Mouse (Mus musculus) activated CD4-positive, CD25-positive, alpha-beta regulatory T cell, adult 4 months (primary cell): Measurements from ENCODE around the gene Cacna2d3. TPM values are rescaled to one million over a fixed set of nuclear protein-coding genes. Genes with fewer than 3 reads are reported as not detected.

ENCODE experiments used
- ATAC-seq: one replicate; pipeline ENCODE4 v1.8.0; 2017
- polyA plus RNA-seq, 2 experiments: library from polyadenylated mRNA; unstranded; fragments of 100-300 nt; shearing (Covaris generic); gene quantifications; one replicate each; pipeline ENCODE4 v1.2.1; 2017

The Cacna2d3 gene
- polyA plus RNA-seq, 2 experiments from 2014 or later: not detected

DNA sequence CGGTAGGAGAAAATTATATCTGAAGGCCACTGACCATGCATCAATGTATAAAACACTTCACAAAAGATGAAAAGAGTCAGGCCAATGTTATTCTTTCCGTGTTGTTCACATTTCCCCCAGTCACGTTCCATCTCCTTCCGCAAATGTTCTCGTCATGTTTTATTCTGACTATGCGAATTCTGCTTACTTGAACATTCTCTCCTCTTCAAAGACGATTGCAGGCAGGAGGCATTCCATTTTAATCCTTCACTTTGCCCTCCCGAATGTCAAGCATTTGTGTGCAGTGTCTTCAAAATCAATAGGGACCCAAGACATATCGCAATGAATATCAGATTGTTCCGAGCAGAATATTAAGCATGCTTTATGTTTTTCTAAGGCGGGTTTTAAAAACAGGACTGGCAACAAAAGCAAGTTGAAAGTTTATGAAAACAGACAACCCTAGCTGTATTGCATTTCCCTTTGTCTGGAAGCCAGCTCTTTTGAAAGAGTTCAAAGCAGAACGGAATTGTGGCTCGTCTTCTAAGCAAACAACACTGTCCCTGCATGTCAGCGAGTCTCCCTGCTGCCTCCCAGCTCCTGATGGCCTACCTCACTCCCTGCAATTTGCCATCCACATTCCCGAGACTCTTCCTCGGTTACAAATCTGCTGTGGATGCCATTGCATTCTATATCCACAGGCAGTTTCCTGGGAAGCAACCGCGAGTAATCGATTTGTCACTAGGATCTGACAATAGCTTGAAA is 492.5 kb downstream of the Cacna2d3 start:
- ATAC-seq: no peak

DNA sequence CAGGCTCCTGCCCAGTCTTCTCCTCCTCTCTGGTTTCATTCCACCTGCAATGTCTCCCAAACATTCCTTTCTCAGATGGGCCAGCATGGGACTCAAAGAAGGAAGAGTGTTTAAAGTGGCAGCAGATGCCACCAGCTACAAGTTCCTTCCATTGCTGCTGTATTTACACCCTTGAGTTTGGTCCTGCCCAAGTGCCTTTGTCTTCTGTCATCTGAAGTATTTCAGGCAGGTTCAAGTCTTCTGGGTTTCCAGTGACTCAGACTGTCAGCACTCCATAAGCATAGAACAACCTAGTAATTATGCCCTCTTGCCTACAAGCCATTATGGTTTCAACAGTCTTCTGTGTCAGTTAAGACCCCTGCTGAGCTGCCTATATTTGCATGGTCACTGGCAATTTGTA is 493.2 kb downstream of the Cacna2d3 start:
- ATAC-seq: no peak

DNA sequence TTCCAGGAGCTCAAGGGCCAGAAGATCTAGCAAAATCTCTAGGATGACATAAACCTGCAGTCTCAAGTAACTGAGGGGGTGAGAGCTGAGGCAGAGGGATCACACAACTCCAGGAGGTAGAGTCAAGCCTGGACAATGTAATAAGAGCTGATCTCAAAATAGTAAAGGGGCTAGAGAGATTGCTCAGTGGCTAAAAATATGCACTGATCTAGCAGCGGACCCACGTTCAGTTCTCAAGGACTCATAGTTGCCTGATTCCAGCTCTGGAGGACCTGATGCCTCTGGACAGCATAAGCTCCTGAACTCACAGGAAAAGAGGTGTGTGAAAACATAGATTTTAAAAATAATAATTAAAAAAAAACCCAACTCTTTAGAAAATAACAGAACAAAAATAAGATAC is 493.7 kb downstream of the Cacna2d3 start:
- no peak for ATAC-seq

DNA sequence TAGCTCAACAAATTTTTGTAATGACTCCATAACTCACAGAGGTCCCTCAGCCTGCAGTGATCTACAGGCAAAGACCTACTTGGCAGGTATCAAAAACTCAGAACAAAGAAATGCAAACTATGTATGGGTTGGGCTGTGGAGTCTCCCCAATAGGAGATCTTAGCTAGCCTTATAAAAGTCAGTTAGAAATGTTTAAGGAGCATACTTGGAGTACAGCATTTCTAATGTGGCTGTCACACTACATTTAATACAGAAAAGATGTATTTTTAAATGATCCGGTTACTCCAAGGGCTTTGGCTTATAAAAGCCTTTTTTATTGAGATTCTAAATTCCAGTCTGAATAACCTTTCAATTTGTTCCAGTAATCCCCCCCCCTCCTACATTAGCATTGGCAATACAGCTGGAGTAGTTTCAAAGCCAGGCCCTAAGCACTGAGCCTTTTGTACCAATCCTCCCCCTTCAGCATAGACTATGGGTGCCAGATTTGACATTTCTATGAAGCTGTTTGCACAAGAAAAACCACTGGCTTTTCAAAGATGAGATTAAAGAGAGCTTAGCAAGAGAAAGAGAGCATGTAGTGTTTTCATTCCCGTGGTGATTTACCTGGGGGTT is 495.8 kb downstream of the Cacna2d3 start:
- ATAC-seq: no peak

DNA sequence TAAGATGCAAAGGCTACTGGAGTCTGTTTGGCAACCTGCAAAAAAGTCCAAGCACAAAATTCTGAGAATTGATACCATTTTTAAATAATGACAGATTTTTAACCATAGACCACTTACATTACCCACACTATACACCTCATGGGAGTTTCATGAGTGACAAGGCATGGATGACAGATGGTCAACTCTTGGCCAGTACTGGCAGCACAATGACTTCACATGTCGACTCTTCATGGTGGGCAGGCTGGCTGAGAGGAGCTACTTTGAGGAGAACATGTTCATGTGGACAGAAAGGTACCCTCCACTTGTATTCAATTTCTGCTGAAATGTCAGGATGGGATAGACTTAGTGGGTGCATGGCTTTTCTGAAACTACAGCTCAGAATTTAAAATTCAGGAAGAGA is 498.7 kb downstream of the Cacna2d3 start:
- ATAC-seq: no peak

DNA sequence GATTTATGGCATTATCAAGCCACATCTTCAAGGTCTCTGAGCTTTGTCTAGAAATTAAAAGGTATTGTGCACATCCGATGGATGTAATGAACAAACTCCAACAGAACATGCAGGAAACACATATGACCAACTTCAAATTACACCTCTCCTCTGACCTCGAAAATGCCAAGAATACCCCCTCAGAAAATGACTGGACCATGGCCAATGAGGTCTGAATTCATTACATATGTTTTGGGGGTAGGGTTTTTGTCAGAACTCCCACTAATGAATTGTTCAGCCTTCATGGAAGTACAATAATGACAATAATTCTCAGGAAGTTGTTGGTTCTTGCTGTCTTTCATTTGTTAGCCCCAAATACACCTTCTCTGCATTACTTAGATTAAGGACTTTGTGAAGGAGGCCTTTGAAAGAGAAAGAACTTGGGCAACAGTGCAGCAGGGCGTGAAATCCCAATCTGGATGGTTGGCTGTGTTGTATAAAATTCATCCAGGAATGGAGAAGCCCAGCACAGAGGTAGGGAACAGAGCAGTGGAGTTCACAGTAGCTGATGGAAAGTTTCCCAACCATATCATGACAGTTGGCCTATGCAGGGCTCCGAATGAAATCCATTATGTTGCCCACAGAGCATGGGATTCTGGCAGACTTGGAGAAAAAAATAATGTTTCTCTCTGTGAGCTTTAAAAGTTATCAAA is 499.3 kb downstream of the Cacna2d3 start:
- no peak for ATAC-seq

DNA sequence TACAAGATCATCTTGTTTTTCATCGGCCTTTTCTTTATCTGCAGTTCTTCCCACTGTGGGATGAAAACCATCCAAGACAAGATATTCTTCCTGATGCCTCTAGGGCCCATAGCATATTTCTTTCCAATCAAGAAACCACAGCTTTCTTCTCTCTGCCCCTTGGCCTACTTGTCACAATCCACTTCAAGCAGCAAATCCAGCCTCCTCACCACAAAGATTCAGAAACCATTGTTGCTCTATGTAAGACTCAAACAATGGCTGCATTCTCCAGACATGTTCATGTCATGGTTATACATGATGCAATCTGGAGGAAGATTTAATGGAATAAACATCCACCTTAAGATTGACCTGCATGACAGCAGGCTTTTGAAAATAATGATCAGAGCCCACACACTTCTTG is 505.6 kb downstream of the Cacna2d3 start:
- no peak for ATAC-seq

DNA sequence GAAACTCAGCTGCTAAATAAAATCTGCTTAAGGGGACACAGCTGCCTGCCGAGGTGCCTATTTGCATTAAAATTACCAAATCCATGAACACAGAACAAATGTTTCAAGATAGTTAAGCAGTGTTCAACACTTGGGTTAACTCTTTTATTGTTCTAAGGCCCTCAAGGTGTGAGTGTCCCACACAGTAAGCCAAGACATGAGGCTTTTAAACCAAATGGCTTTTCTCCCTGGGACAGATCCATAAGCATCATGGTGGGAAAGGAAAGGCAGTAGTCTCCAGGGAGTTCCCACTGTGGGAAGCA is 516.7 kb downstream of the Cacna2d3 start:
- no peak for ATAC-seq

DNA sequence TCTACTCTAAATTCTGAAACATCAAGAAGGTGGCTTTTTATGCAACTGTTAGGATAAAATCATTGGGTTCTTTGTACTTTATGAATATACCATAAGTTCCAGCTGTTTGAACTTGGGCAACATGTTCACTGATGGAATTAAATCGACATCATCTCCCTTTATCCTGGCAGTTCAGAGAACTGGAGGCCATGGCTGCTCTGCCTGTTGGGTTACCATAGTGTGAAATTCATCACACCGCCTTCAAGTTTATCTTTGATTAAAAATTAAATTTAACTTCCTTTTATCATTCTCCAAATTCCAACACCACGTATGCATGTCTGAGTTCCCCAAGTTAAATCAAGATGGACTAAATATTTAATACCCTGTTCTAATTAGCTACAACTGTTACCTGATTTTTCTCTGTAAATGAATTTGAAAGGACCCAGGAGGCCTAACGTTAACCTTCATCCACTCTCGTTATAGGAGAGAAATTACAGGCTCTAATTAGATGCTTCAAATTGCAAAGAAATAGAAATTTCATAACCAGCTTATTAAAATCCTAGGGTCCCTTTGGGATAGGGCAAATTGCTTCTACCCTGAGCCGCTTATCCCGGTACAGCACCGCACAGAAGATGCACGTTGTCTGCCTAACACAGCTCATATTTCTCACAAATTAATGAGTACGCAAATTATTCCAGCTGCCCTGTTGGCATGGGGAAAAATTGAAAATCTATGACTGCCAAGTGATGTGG is 517.3 kb downstream of the Cacna2d3 start:
- no peak for ATAC-seq

DNA sequence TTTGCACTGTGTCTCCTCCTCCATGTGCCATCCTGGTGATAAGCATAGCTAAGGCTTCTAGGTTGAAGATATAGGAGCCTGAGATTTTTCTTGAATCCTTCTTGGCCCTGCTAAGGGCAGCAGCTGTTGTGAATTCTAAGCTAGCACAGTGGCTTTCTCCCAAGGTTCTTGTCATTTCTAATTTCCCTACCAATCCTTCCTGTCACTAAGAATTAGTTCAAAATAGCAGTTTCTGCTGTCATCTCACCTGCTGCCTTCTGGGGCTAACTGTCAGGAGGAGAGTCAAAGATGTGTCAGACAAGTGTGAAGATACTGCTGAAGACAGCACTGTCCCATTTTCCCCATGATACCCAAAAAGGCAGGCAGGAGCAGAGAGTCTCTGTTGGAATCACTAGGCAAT is 525.5 kb downstream of the Cacna2d3 start:
- no peak for ATAC-seq

DNA sequence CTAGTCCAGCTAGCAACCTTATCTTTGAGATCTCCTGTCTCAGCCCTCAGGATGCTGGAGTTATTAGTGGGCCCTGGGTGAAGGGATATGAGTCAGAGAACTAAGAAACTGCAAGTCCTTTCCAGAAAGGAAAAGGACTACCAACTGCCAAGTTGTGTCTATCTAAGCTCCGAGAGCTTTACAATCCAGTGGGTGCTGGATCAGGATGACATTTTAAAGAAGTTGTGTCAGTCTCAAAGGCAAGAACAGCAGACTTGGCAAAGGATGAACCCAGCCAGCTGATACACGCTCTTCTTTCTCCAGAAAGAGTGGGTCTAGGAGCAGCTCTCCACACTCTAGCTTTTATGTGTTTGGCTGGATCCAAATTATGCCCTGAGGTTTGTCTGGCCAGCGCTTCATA is 530.2 kb downstream of the Cacna2d3 start:
- no peak for ATAC-seq

DNA sequence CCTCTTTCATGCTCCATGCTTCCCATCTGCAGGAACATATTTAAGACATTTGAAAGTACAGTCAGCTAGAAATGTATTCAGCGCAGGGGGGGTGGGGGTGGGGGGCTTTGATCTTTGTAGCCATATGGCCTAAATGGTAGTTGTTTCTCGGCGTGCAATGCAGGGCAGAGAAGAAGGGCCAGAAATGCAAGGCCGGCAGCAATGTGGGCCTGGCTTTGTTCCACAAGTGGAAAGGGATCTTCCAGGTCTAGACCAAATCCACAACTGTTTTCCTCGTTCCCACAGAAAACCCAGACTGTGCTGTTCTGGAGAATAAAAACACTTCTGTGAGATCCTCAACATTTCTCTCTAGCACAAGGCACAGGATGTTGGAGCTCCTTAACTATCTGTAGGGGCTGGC is 537.9 kb downstream of the Cacna2d3 start:
- ATAC-seq: no peak

DNA sequence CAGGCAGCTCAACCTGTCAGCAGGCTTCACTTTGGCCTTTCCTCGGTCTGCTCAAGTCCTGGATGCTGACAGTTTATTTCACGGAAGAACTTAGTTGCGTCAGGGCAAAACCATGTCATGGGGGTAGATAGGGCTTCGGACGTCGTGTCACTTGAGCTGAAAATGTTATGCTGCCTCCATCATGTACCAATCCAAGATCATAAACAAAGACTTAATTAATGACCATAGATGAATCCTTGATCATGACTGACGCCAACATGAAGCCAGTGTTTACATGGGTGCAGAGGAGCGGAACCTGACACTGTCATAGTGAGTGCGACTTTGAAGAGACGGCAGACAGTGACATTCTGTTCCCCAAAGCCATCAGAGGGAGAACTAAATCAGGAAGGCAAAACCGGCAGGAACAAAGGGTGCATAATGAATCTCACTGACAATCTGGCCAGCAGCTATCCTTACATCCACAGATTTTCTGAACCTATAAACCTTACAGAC is 542.2 kb downstream of the Cacna2d3 start:
- no peak for ATAC-seq

DNA sequence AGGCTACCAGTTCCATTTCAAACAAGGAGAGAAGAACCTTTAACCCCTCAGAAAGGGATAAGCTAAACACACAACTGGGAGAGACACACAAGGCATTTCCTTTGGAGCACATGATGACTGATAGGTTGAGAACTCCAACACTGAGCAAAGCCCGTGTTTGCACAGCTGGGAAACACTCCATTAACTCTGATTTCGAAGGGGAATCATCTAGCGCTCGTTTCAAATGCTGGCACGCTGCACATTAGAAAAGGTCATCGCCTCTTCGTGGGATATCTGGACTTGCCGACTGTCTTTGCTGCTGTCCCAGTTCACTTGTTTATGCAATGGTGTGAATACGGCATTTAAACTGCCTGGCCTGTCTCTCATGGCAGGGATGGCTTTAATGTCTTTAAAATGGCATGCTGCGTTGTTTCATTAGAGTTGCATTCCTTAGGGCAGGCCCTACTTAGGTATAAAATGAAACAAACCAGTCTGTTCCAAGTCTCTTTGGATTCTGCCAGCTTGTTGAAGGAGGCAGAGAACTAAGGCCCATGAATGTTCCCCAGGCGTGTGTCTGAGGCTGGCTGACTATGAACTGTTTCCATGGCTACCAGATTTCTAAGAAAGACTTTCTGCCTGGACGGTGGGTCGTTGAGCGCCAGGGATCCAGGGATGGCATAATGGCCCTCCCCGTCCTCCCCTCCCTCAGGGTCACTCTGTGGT is 542.8 kb downstream of the Cacna2d3 start:
- no peak for ATAC-seq

DNA sequence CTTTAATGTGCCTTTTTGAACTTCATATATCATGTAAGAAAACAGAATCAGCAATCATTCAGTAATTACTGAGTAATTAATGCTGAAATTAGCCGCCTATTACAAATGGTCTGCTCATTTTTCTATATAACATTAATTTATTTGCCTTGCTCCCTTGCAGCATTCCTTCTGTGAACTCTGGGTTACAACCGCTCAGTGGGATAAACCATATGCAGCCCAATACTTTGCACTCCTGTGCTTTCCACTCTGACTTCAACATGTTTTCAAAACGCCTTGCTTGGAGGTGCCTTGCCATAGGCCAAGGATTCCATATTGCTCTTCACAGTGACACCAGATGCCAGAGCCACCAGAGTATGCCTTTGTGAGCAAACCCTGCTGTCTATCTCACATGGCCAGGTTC is 546.9 kb downstream of the Cacna2d3 start:
- no peak for ATAC-seq

DNA sequence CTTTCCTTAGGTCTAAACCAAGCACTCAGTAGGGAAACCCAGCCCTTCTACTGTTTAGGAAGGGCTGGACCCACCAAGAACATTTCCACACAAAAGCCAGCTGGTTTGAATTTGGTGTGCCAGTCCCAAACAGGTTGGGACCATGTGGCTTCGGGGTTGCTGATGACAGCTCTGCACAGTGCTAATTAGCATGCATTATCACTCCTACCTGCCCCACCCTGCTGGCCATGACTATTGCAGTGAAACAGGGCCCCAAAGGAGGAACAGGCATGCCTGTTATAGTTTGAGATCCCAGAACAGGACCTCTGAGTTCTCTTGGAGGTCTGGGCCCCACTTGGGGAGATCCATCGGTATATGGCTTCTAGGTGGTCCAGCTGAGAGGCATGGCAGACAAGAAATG is 549.5 kb downstream of the Cacna2d3 start:
- no peak for ATAC-seq

DNA sequence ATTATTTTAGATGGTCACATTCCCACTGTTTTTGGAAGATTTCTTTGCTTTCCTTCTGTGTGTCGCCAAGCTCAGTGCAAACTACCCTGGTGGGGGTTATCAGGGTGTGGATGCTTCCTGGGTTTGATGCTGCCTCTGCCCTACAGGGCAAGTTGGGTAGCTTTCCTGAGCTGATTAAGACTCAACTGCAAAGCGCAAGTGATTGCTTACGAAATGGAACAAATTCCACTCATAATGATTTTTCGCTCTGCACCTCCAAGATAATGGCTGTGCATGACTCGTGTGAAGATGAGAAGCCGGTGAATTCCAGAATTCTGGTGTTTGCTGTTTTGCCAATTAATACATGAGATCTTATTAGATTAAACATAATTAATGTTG is 557.0 kb downstream of the Cacna2d3 start:
- ATAC-seq: no peak

DNA sequence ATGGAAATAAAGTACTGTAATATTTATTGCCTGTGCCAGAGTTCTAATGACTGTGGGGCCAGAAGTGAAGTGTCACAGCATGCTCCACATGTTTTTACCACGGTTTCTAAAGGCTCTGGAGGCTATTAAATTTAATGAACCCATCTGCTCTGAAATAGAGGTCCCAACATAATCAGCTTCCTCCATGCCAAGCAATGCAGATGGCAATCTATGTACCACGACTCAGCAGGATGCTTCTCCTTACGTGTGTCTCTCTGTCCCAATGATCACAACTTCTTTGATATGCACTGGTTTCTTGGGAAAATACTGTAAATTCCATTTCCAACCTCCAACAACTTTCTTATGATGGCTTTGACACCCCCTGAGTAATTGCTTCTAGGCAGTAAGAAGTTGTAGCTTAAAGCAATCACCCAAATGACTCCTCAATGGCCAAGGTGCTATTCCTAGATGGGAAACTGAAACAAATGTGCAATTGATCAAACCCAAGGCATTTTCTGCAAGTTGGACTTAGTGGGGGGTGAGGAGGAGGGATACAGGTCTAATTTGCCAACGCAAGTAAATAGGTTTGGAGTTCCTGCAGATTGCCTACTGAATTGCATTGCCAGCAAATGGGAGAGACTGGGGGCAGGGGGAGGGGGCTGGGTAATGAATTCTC is 557.5 kb downstream of the Cacna2d3 start:
- no peak for ATAC-seq

DNA sequence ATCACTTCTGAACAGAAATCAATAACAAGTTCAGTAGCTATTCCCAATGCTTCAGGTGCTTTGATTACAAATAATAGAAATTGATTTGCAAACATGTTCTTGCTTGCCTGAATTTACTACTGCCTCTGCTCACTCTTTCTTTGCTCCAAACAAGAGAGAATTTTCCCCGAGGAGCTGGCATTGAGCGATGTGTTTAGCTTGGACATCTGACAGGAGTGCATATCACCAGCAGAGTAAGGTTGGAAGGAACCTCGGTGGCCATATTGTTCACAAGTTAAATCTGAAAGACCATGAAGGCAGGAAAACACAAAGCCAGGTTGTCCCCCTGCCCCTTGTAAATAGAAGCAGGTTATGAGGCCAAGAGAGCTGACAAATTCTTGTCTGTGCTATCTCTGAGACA is 561.9 kb downstream of the Cacna2d3 start:
- no peak for ATAC-seq

DNA sequence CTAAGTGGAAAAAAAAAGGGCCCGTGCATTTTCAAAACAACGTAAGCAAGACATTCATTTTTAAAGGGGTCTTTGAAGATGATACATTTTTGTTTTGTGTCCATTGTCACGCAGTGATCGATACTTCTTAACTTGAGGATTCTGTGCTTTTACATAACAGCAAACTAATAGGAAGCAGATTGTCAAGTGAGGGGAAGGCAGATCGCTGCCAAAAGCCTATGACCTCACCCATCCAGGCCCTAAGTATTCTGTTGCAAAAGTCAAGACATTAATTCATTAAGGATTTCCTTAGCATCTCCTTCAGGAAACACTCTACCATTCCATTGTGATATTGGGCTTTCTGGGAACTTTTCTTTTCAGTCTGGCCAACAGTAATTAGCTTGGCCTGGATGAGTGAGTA is 564.6 kb downstream of the Cacna2d3 start:
- ATAC-seq: no peak

DNA sequence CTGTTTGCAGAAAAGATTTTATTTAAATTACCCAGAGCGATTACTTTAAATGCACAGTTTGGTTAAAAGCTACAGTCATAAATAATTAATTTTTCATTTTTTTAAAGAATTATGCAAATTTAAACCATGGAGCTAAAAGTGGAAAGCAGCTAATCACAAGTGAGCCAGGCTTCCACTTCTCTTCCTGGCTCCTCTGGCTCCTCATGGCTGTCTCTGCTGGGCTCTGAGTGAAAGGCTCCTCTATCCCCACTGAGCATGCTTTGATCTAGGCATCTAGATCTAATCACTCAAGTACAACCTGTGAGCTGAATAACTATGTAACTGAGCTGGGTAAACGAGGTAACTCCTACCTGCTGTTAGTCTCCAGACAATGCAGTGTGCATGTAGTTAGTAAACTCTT is 577.5 kb downstream of the Cacna2d3 start:
- ATAC-seq: no peak

DNA sequence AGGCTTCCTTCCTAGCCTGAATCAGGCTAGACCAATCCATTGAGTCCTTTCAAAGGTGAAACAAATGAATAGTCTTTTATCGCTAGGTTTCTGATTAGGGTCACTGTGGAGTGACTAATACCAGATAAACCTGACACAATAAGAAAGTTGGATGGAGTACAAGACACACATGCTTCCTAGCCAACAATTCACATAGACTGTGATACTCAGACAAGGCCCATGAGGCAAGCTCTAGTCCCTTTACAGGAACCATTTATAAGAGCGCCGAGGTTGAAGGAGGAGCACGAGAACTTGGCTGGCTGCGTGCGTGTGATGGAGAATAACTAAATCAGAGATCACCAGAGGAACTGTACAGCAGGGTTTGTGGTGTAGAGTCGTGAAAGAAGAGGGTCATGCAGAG is 584.0 kb downstream of the Cacna2d3 start:
- no peak for ATAC-seq
